Mouse (Mus musculus): Measurements from ENCODE around the gene Gpc6. TPM values are rescaled to one million over a fixed set of nuclear protein-coding genes. Genes with fewer than 3 reads are reported as not detected.

Gene Gpc6
- total and polyA plus RNA-seq, 3 experiments: not detected

DNA sequence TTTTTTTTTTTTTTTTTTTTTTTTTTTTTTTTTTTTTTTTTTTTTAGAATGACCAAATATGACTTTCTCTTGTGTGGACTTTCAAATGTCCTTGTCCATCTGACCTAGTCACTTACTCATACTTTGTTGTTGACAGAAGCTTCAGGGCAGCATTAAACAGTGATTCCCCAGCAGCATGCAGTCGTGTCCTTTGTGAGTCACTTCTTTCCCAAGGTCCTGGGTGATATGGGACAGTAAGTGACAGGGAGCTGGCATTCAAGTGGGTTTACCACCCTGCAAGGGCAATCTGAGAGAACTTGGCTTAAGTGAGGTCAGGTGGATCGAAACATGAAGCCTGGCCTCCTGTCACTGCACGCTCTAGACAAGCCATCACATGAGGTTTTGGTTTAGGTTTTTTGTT is 754.8 kb downstream of the Gpc6 start:
- Histone ChIP-seq H3K79me2 (replicated peaks; ENCODE audit: control insufficient read depth, extremely low read depth, insufficient read depth, poor library complexity, severe bottlenecking) (no peaks in the 10 kb centered on the region), H3K4me3 (replicated peaks in 1 of 3; ENCODE audit: low read depth in 2 of 3, low read length in 2 of 3, poor library complexity in 1 of 3) (no peak overlapping the region), H3K9ac (ENCODE audit: insufficient read depth, low read depth) (no peak overlapping the region), H3K36me3 (replicated peaks in 1 of 2; ENCODE audit: control insufficient read depth in 1 of 2, insufficient read depth in 1 of 2, low read length in 1 of 2) (no peaks in the 10 kb centered on the region), H3K4me1 (ENCODE audit: control insufficient read depth in 1 of 2, insufficient read depth in 2 of 2) (no peaks in the 10 kb centered on the region), H3K4me2 (ENCODE audit: insufficient read depth, low read depth, poor library complexity, severe bottlenecking) (no peak overlapping the region), H3K27me3 (replicated peaks) (no peaks in the 10 kb centered on the region), H3K9me3 (replicated peaks; ENCODE audit: low read length) (no peaks in the 10 kb centered on the region), H3K27ac (ENCODE audit: insufficient read depth, low read depth) (no peak overlapping the region)
- no peak for TF ChIP-seq ZKSCAN1 (IDR thresholded peaks at IDR 0.05; ENCODE audit: borderline replicate concordance, low read depth, low read length)
- TF ChIP-seq SIN3A (IDR thresholded peaks at IDR 0.05; ENCODE audit: low read length): no peak
- TF ChIP-seq HCFC1 (IDR thresholded peaks at IDR 0.05; ENCODE audit: low read depth, low read length): no peak
- TF ChIP-seq NELFE (IDR thresholded peaks at IDR 0.05; ENCODE audit: low read depth, low read length): no peak
- in situ Hi-C loops (cut with MboI; ENCODE audit: low pct_ligation_motif_present, low pct_unique_long_range_greater_than_20kb, low sequenced_read_pairs): no loop called here
- DNase-seq (ENCODE audit: extremely low read depth): no peak
- dilution Hi-C loops (cut with MboI; ENCODE audit: extremely low pct_ligation_motif_present, extremely low pct_unique_long_range_greater_than_20kb, low sequenced_read_pairs): no loop called here

DNA sequence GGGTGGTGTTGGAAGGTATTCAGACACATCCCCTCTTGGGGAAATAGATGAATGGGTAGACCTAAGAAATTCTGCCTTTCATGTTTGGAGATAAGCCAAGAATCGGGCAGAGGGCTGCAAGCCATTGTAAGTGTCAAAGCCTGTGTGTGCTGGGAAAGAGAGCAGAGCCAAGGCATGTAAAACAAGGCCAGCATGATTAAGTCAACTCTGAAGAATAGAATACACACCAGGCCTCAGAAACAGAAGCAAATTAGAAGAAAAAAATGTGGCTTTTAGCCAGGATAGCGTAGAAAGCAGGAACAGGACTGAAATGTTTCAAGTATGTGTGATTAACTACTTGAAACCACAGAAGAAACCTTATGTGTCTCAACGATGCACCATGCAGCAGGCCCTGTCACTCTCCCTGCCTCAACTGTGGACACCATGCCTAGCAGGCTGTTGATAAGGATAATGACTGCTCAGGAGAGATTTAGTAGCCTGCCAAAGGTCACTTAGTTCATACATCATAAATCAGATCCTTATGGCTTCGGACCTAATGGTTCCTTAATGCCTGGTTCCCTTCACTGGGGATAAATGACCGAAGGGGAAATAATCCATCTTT is 756.3 kb downstream of the Gpc6 start:
- TF ChIP-seq MEF2A (IDR thresholded peaks at IDR 0.05; ENCODE audit: borderline replicate concordance, low read depth, low read length) (no peak), EP300 (IDR thresholded peaks at IDR 0.05; ENCODE audit: low read length) (no peak), POLR2AphosphoS2 (IDR thresholded peaks at IDR 0.05; ENCODE audit: low read depth, low read length) (no peak), NELFE (IDR thresholded peaks at IDR 0.05; ENCODE audit: low read depth, low read length) (no peak), RAD21 (IDR thresholded peaks at IDR 0.05; ENCODE audit: low read depth, low read length) (no peak), MAFK (IDR thresholded peaks at IDR 0.05; ENCODE audit: insufficient replicate concordance, low read length) (no peak), CTCF (conservative IDR thresholded peaks at IDR 0.05 in 1 of 2, IDR thresholded peaks at IDR 0.05 in 1 of 2; ENCODE audit: low read depth in 2 of 2, low read length in 2 of 2) (no peak), RCOR1 (conservative IDR thresholded peaks at IDR 0.05; ENCODE audit: low read depth, low read length) (no peak), UBTF (IDR thresholded peaks at IDR 0.05; ENCODE audit: low read depth, low read length) (no peak)
- H3K9ac ChIP-seq (ENCODE audit: insufficient read depth, low read depth): no peak overlapping the region
- in situ Hi-C loops (cut with MboI; ENCODE audit: low pct_ligation_motif_present, low pct_unique_long_range_greater_than_20kb, low sequenced_read_pairs) (no loop called here), dilution Hi-C loops (cut with MboI; ENCODE audit: extremely low pct_ligation_motif_present, extremely low pct_unique_long_range_greater_than_20kb, low sequenced_read_pairs) (no loop called here)
- no peaks in the 10 kb centered on the region for H3K9me3 ChIP-seq (replicated peaks; ENCODE audit: low read length)
- H3K27ac ChIP-seq (ENCODE audit: insufficient read depth, low read depth): no peak overlapping the region
- H3K4me3 ChIP-seq (replicated peaks in 1 of 3; ENCODE audit: low read depth in 2 of 3, low read length in 2 of 3, poor library complexity in 1 of 3): no peak overlapping the region
- H3K4me2 ChIP-seq (ENCODE audit: insufficient read depth, low read depth, poor library complexity, severe bottlenecking): no peak overlapping the region
- H3K4me1 ChIP-seq (ENCODE audit: control insufficient read depth in 1 of 2, insufficient read depth in 2 of 2): no peaks in the 10 kb centered on the region
- no peaks in the 10 kb centered on the region for H3K27me3 ChIP-seq (replicated peaks)
- H3K79me2 ChIP-seq (replicated peaks; ENCODE audit: control insufficient read depth, extremely low read depth, insufficient read depth, poor library complexity, severe bottlenecking): no peaks in the 10 kb centered on the region
- H3K36me3 ChIP-seq (replicated peaks in 1 of 2; ENCODE audit: control insufficient read depth in 1 of 2, insufficient read depth in 1 of 2, low read length in 1 of 2): no peaks in the 10 kb centered on the region
- DNase-seq (ENCODE audit: extremely low read depth): no peak

DNA sequence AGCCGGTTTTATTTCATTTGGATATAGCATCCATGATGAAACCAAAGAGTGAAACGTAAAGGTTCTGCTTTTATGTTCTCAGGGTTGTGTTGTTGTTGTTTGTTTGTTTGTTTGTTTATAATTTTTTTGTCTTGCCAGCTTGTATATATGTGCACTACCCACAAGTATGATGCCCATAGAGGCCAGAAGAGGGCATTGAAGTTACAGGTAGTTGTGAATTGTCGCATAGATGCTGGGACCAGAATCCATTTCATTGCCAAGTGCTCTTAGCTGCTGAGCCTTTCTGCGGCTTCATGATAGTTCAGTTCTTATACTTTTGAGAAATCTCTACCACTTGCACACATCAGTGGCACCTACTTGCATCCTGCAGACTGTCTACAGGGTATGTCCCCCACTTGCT is 758.0 kb downstream of the Gpc6 start:
- no peaks in the 10 kb centered on the region for H3K79me2 ChIP-seq (replicated peaks; ENCODE audit: control insufficient read depth, extremely low read depth, insufficient read depth, poor library complexity, severe bottlenecking)
- in situ Hi-C loops (cut with MboI; ENCODE audit: low pct_ligation_motif_present, low pct_unique_long_range_greater_than_20kb, low sequenced_read_pairs): no loop called here
- H3K27me3 ChIP-seq (replicated peaks): no peaks in the 10 kb centered on the region
- no peak overlapping the region for H3K4me2 ChIP-seq (ENCODE audit: insufficient read depth, low read depth, poor library complexity, severe bottlenecking)
- H3K9me3 ChIP-seq (replicated peaks; ENCODE audit: low read length): no peaks in the 10 kb centered on the region
- no peak overlapping the region for H3K9ac ChIP-seq (ENCODE audit: insufficient read depth, low read depth)
- no peak overlapping the region for H3K27ac ChIP-seq (ENCODE audit: insufficient read depth, low read depth)
- no peaks in the 10 kb centered on the region for H3K36me3 ChIP-seq (replicated peaks in 1 of 2; ENCODE audit: control insufficient read depth in 1 of 2, insufficient read depth in 1 of 2, low read length in 1 of 2)
- peak; percentile 4 for DNase-seq (ENCODE audit: extremely low read depth)
- H3K4me1 ChIP-seq (ENCODE audit: control insufficient read depth in 1 of 2, insufficient read depth in 2 of 2): no peaks in the 10 kb centered on the region
- no peak overlapping the region for H3K4me3 ChIP-seq (replicated peaks in 1 of 3; ENCODE audit: low read depth in 2 of 3, low read length in 2 of 3, poor library complexity in 1 of 3)
- dilution Hi-C loops (cut with MboI; ENCODE audit: extremely low pct_ligation_motif_present, extremely low pct_unique_long_range_greater_than_20kb, low sequenced_read_pairs): no loop called here
- TF ChIP-seq MAZ (IDR thresholded peaks at IDR 0.05; ENCODE audit: low read depth, low read length) (no peak), USF1 (IDR thresholded peaks at IDR 0.05; ENCODE audit: low read depth, low read length) (no peak), RAD21 (IDR thresholded peaks at IDR 0.05; ENCODE audit: low read depth, low read length) (peak; percentile 54), HCFC1 (IDR thresholded peaks at IDR 0.05; ENCODE audit: low read depth, low read length) (no peak), UBTF (IDR thresholded peaks at IDR 0.05; ENCODE audit: low read depth, low read length) (no peak), JUND (conservative IDR thresholded peaks at IDR 0.05; ENCODE audit: low read depth, low read length) (no peak), TBP (conservative IDR thresholded peaks at IDR 0.05; ENCODE audit: low read depth, low read length) (no peak), MXI1 (IDR thresholded peaks at IDR 0.05; ENCODE audit: low read depth, low read length) (no peak), SMC3 (IDR thresholded peaks at IDR 0.05; ENCODE audit: low read depth, low read length) (peak; percentile 36), RCOR1 (conservative IDR thresholded peaks at IDR 0.05; ENCODE audit: low read depth, low read length) (no peak), EP300 (IDR thresholded peaks at IDR 0.05; ENCODE audit: low read length) (no peak), GABPA (IDR thresholded peaks at IDR 0.05; ENCODE audit: insufficient replicate concordance, low read depth, low read length) (no peak), TCF12 (IDR thresholded peaks at IDR 0.05; ENCODE audit: low read depth, low read length) (no peak), ZMIZ1 (IDR thresholded peaks at IDR 0.05; ENCODE audit: low read depth, low read length) (no peak), MAFK (IDR thresholded peaks at IDR 0.05; ENCODE audit: insufficient replicate concordance, low read length) (no peak), CHD2 (IDR thresholded peaks at IDR 0.05; ENCODE audit: low read length) (no peak), CHD1 (IDR thresholded peaks at IDR 0.05; ENCODE audit: low read depth, low read length) (no peak), ELF1 (IDR thresholded peaks at IDR 0.05; ENCODE audit: low read depth, low read length) (no peak), JUN (IDR thresholded peaks at IDR 0.05; ENCODE audit: insufficient read depth, low read depth, low read length) (no peak)

Data from CH12.LX (cell line).